Mouse (Mus musculus): ENCODE data around the gene Dlg2. TPM values are rescaled to one million over a fixed set of nuclear protein-coding genes. Genes with fewer than 3 reads are reported as not detected.

Gene Dlg2
- polyA plus RNA-seq, 1 experiment from 2014 or later = 6.9 TPM

DNA sequence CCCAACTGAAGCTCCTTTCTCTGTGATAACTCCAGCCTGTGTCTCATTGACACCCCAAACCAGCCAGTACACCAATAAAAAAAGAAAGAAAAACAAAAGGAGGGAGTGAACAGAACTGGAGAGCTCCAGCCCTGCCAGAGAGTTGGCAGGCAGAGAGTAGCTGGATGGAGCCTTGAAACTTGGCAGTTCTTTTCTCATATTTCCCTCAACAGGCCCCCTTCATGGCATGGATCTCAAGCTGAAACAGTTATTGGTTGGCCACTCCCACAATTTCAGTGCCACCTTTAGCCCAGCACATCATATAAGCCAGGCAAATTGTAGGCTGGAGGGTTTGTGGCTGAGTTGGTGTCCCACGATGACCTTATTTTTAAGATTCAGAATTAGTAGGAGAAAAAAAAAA is 2015.8 kb downstream of the Dlg2 start:
- no peak overlapping the region for H3K4me2 ChIP-seq (replicated peaks)
- H3K9me3 ChIP-seq (replicated peaks) = no peaks in the 10 kb centered on the region
- H3K4me3 ChIP-seq = no peak overlapping the region
- no peak overlapping the region for H3K9ac ChIP-seq
- no peak for ATAC-seq (ENCODE audit: low FRiP score)
- no peaks in the 10 kb centered on the region for H3K4me1 ChIP-seq
- no peaks in the 10 kb centered on the region for H3K27me3 ChIP-seq
- 95% methylated on average over 1 of the region's 1 CpGs for WGBS
- H3K27ac ChIP-seq = no peak overlapping the region
- no peaks in the 10 kb centered on the region for H3K36me3 ChIP-seq

DNA sequence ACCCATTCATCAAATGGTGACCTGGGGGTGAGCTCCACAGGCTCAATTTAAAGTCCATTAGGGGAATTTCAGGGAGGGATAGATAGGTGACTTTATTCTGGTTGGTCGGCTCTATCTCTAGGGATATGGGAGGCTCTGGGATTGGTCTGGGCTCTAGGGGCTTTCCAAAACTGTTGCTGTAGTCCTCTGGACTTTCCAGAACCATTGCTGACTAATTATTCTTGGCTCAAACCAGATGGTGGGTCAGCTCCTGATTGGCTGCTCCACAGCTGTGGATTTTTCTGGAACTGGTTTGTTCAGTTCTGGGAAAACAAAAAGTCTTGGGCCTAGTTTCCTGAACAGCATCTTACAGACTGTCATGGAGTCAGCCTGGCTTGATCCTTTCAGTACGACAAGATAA is 2017.0 kb downstream of the Dlg2 start:
- Histone ChIP-seq H3K9me3 (replicated peaks) (no peaks in the 10 kb centered on the region), H3K4me1 (no peaks in the 10 kb centered on the region), H3K36me3 (no peaks in the 10 kb centered on the region), H3K4me3 (no peak overlapping the region), H3K27me3 (no peaks in the 10 kb centered on the region), H3K9ac (no peak overlapping the region), H3K27ac (no peak overlapping the region), H3K4me2 (replicated peaks) (no peak overlapping the region)
- ATAC-seq (ENCODE audit: low FRiP score) = no peak
- 82% methylated on average over 2 of the region's 2 CpGs for WGBS

Other genes starting within 250 kb of the Dlg2 start
- gene Ccdc83, start 210.9 kb upstream of the Dlg2 start, polyA plus RNA-seq (2016; fragmentation: Nextera tagmentation; extraction: Ambion mirVana) = not detected in 2 replicates
- gene Sytl2, start 174.4 kb upstream of the Dlg2 start, polyA plus RNA-seq (2016; fragmentation: Nextera tagmentation; extraction: Ambion mirVana) = 5.6 and 6.7 TPM in 2 replicates
- 3.0 and 3.1 TPM in 2 replicates for gene Ccdc89, start 50.1 kb upstream of the Dlg2 start, polyA plus RNA-seq (2016; fragmentation: Nextera tagmentation; extraction: Ambion mirVana)
- 62.7 and 69.4 TPM in 2 replicates for gene Crebzf, start 33.9 kb upstream of the Dlg2 start, polyA plus RNA-seq (2016; fragmentation: Nextera tagmentation; extraction: Ambion mirVana)
- gene Tmem126a, start 19.4 kb upstream of the Dlg2 start, polyA plus RNA-seq (2016; fragmentation: Nextera tagmentation; extraction: Ambion mirVana) = 101 and 114 TPM in 2 replicates
- gene Tmem126b, start 671 bp upstream of the Dlg2 start, polyA plus RNA-seq (2016; fragmentation: Nextera tagmentation; extraction: Ambion mirVana) = 40.0 and 41.9 TPM in 2 replicates